Mouse (Mus musculus) hindbrain, embryonic 14.5 days (tissue): ENCODE data around the gene Cers5. TPM values are rescaled to one million over a fixed set of nuclear protein-coding genes. Genes with fewer than 3 reads are reported as not detected.
A peak's percentile ranks its signal among the peaks of the same experiment; 100 is the strongest.

Experiments
- ATAC-seq: fragments of 200-750 bp; cut with Nextera tagmentation; 2 replicates; pipeline ENCODE4 v1.8.0; 2017; ENCODE audit warnings: moderate number of reproducible peaks, mild to moderate bottlenecking, moderate TSS enrichment, moderate library complexity; ENCODE audit not compliant: low FRiP score
- DNase-seq: peaks from one replicate; pipeline ENCODE4 v3.0.0-alpha.2; 2015; ENCODE audit warnings: low spot score
- H3K27ac ChIP-seq: fragments of 300-500 bp; sonication (generic); 2 replicates; pipeline ENCODE4 v1.5.1; 2014; ENCODE audit warnings: mild to moderate bottlenecking, moderate library complexity
- H3K27me3 ChIP-seq: fragments of 300-500 bp; sonication (generic); 2 replicates; pipeline ENCODE4 v1.6.1; 2014; ENCODE audit warnings: mild to moderate bottlenecking, low read length, mixed read lengths; ENCODE audit not compliant: control insufficient read depth, insufficient read depth
- H3K36me3 ChIP-seq: fragments of 300-500 bp; sonication (generic); replicated peaks from 2 replicates; pipeline ENCODE4 v1.6.1; 2014; ENCODE audit not compliant: control insufficient read depth, insufficient read depth
- H3K4me1 ChIP-seq: fragments of 300-500 bp; sonication (generic); replicated peaks from 2 replicates; pipeline ENCODE4 v1.6.1; 2014; ENCODE audit warnings: antibody characterized with exemption, low read length, mixed read lengths; ENCODE audit not compliant: control insufficient read depth, insufficient read depth
- H3K4me2 ChIP-seq: fragments of 300-500 bp; sonication (generic); replicated peaks from 2 replicates; pipeline ENCODE4 v1.6.1; 2014; ENCODE audit warnings: mild to moderate bottlenecking, moderate library complexity
- H3K4me3 ChIP-seq: fragments of 300-500 bp; sonication (generic); replicated peaks from 2 replicates; pipeline ENCODE4 v1.5.1; 2014; ENCODE audit warnings: mild to moderate bottlenecking, low read length
- H3K9ac ChIP-seq: fragments of 300-500 bp; sonication (generic); 2 replicates; pipeline ENCODE4 v1.6.1; 2014
- H3K9me3 ChIP-seq: fragments of 300-500 bp; sonication (generic); 2 replicates; pipeline ENCODE4 v1.6.1; 2016; ENCODE audit warnings: low read length; ENCODE audit not compliant: control insufficient read depth
- WGBS: fragments of 180-500 bp; shearing (Covaris S2); extraction: QIAGEN DNeasy Blood & Tissue Kit; methylation state at CpG from one replicate; pipeline ENCODE4 v1.1.7; 2014; 5-methylcytosine and 5-hydroxymethylcytosine counted together
- polyA plus RNA-seq: library from polyadenylated mRNA; unstranded; fragments of >200 nt; fragmentation: Nextera tagmentation; extraction: Ambion mirVana; gene quantifications from 2 replicates; pipeline ENCODE4 v1.2.1, GENCODE M21; 2014

The Cers5 gene
- polyA plus RNA-seq, 1 experiment from 2014 or later, result 78.5 TPM

GRCm38 (mm10) chr15:99792221-99792815 is 19.6 kb upstream of the Cers5 start:
- no peaks in the 10 kb centered on the region for H3K9me3 ChIP-seq
- H3K27ac ChIP-seq, result no peak overlapping the region
- no peak overlapping the region for H3K9ac ChIP-seq
- peaks cover 8% of the 10 kb centered on the region; the same call in 1 of the 2 replicates for H3K36me3 ChIP-seq
- ATAC-seq (no peak), DNase-seq (no peak)
- H3K4me3 ChIP-seq, result no peak overlapping the region
- no peak overlapping the region for H3K4me2 ChIP-seq
- no peaks in the 10 kb centered on the region for H3K27me3 ChIP-seq
- peaks cover 7% of the 10 kb centered on the region; the same call in 1 of the 2 replicates for H3K4me1 ChIP-seq
- WGBS, result 93% methylated on average over 16 of the region's 16 CpGs

- DNase-seq (no peak), ATAC-seq (no peak)
Observed at GRCm38 (mm10) chr15:99791003-99791402, 18.3 kb upstream of the Cers5 start.

GRCm38 (mm10) chr15:99790464-99790863 is 17.8 kb upstream of the Cers5 start:
- Histone ChIP-seq H3K4me2 (no peak overlapping the region), H3K27ac (no peak overlapping the region), H3K27me3 (no peaks in the 10 kb centered on the region), H3K4me3 (no peak overlapping the region), H3K36me3 (peaks cover 8% of the 10 kb centered on the region; the same call in 1 of the 2 replicates), H3K9ac (no peak overlapping the region), H3K9me3 (no peaks in the 10 kb centered on the region), H3K4me1 (peaks cover 7% of the 10 kb centered on the region; the same call in 1 of the 2 replicates)
- no peak for DNase-seq
- 93% methylated on average over 6 of the region's 6 CpGs for WGBS
- ATAC-seq, result no peak

More at GRCm38 (mm10) chr15:99791003-99791402, 18.3 kb upstream of the Cers5 start:
- Histone ChIP-seq H3K27ac (no peak overlapping the region), H3K9ac (no peak overlapping the region), H3K27me3 (no peaks in the 10 kb centered on the region), H3K9me3 (no peaks in the 10 kb centered on the region), H3K36me3 (peaks cover 8% of the 10 kb centered on the region; the same call in 1 of the 2 replicates), H3K4me2 (no peak overlapping the region), H3K4me1 (peaks cover 7% of the 10 kb centered on the region; the same call in 1 of the 2 replicates), H3K4me3 (no peak overlapping the region)
- 94% methylated on average over 3 of the region's 3 CpGs for WGBS

GRCm38 (mm10) chr15:99787625-99788120 is 15.0 kb upstream of the Cers5 start:
- 65% methylated on average over 9 of the region's 9 CpGs for WGBS
- no peak; the same call in 1 of the 2 replicates for ATAC-seq
- 0 out of 2 replicates have a peak overlapping the region, but pooled peaks have one; percentile 2 for H3K4me2 ChIP-seq

GRCm38 (mm10) chr15:99778677-99779335 is 6.1 kb upstream of the Cers5 start:
- H3K27me3 ChIP-seq, result no peaks in the 10 kb centered on the region
- no peak overlapping the region for H3K9ac ChIP-seq
- ATAC-seq (no peak), DNase-seq (no peak)
- no peaks in the 10 kb centered on the region for H3K4me1 ChIP-seq
- no peak overlapping the region for H3K27ac ChIP-seq
- H3K36me3 ChIP-seq, result peaks cover 23% of the 10 kb centered on the region
- 92% methylated on average over 16 of the region's 16 CpGs for WGBS
- no peak overlapping the region for H3K4me3 ChIP-seq
- no peak overlapping the region for H3K4me2 ChIP-seq
- no peaks in the 10 kb centered on the region for H3K9me3 ChIP-seq

More at GRCm38 (mm10) chr15:99787625-99788120, 15.0 kb upstream of the Cers5 start:
- DNase-seq, result peak; percentile 34
- no peaks in the 10 kb centered on the region for H3K27me3 ChIP-seq
- peaks cover 8% of the 10 kb centered on the region; the same call in 1 of the 2 replicates for H3K36me3 ChIP-seq
- no peak overlapping the region for H3K9ac ChIP-seq
- no peaks in the 10 kb centered on the region for H3K9me3 ChIP-seq
- no peak overlapping the region for H3K4me3 ChIP-seq
- peak overlapping the region; percentile 52 for H3K27ac ChIP-seq
- peaks cover 7% of the 10 kb centered on the region; the same call in 1 of the 2 replicates for H3K4me1 ChIP-seq

- peak; percentile 81 for DNase-seq
Observed at GRCm38 (mm10) chr15:99778148-99778547, 5.5 kb upstream of the Cers5 start.

GRCm38 (mm10) chr15:99772925-99773324 is 240 bp upstream of the Cers5 start:
- no peak overlapping the region for H3K9ac ChIP-seq
- no peaks in the 10 kb centered on the region for H3K27me3 ChIP-seq
- no peak overlapping the region; the same call in 1 of the 2 replicates for H3K4me2 ChIP-seq
- ATAC-seq (no peak), DNase-seq (no peak)
- H3K4me1 ChIP-seq, result peaks cover 15% of the 10 kb centered on the region
- 32% methylated on average over 3 of the region's 3 CpGs for WGBS
- H3K9me3 ChIP-seq, result no peaks in the 10 kb centered on the region
- H3K4me3 ChIP-seq, result no peak overlapping the region
- no peaks in the 10 kb centered on the region for H3K36me3 ChIP-seq
- H3K27ac ChIP-seq, result peak overlapping the region; percentile 51; the same call in 1 of the 2 replicates

More at GRCm38 (mm10) chr15:99778148-99778547, 5.5 kb upstream of the Cers5 start:
- no peak for ATAC-seq
- H3K4me1 ChIP-seq, result no peaks in the 10 kb centered on the region
- H3K27ac ChIP-seq, result no peak overlapping the region
- H3K9me3 ChIP-seq, result no peaks in the 10 kb centered on the region
- WGBS, result 25% methylated on average over 7 of the region's 7 CpGs
- H3K4me2 ChIP-seq, result no peak overlapping the region
- H3K4me3 ChIP-seq, result no peak overlapping the region
- H3K9ac ChIP-seq, result no peak overlapping the region
- no peaks in the 10 kb centered on the region for H3K27me3 ChIP-seq
- H3K36me3 ChIP-seq, result peaks cover 23% of the 10 kb centered on the region

- Histone ChIP-seq H3K4me1 (peaks cover 15% of the 10 kb centered on the region), H3K27ac (peak overlapping the region; percentile 91), H3K9me3 (no peaks in the 10 kb centered on the region), H3K36me3 (no peaks in the 10 kb centered on the region), H3K4me3 (peak overlapping the region; percentile 71), H3K9ac (peak overlapping the region; percentile 86), H3K4me2 (peak overlapping the region; percentile 52), H3K27me3 (no peaks in the 10 kb centered on the region)
- ATAC-seq (peak; percentile 90), DNase-seq (peak; percentile 72)
- WGBS, result under 1% methylated on average over 38 of the region's 41 CpGs
Observed at GRCm38 (mm10) chr15:99772277-99772880, 306 bp downstream of the Cers5 start.
